Mouse (Mus musculus) brown adipose tissue, adult 24 weeks (tissue): ENCODE measurements at regions not wholly inside any gene's neighbourhood (a gene's known extent, or its start where the extent isn't known, plus 50 kb on each side); places are given as distances from the start of the nearest gene placed in this dataset.
A peak's percentile ranks its signal among the peaks of the same experiment; 100 is the strongest.

Source experiments
- H3K27ac ChIP-seq: fragments of 200-500 bp; replicated peaks from 2 replicates; pipeline ENCODE4 v1.5.1; 2012; ENCODE audit warnings: low read depth, mild to moderate bottlenecking, low read length
- H3K4me1 ChIP-seq: fragments of 200-500 bp; 2 replicates; pipeline ENCODE4 v1.6.1; 2012; ENCODE audit warnings: low read length, mixed read lengths; ENCODE audit not compliant: control insufficient read depth, insufficient read depth, insufficient read length
- H3K4me3 ChIP-seq: fragments of 200-500 bp; 2 replicates; pipeline ENCODE4 v1.5.1; 2012; ENCODE audit warnings: low read depth, mild to moderate bottlenecking, low read length, moderate library complexity; ENCODE audit not compliant: insufficient read depth

- no peak overlapping the region for H3K4me3 ChIP-seq
These were observed 201.4 kb upstream of the Lrig3 start for GRCm38 (mm10) chr10:125764402-125765102.

DNA sequence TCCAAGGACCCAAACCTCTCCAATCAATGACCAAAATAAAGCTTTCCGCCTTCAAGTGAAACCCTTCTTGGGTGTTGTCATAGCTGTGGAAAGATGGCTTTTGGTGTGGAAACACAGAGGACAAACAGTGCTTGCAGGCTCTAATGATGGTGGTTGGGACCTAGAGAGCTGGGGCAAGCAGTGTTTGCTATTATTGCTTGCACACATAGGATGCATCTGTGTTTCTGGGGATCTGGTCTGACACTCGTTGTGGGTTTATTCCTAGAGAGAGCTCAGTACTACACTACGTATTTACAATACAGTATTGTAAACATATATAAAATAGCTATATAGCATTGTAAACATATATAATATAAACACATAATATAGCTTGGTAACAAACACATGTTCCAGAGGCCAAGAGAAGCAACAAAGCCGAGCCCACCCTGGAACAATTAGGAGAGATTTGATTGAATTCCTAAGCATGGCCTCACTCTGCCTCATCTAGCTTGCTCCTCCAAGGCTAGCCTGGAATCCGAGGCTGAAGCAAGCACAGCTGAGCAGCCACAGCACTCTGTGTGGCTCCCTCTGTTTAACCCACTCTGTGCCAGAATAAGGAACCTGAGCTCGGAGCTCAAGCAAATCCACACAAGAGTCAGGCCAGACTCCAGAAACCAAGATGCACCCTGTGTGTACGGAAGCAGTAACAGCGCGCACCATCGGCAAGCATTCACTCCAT lies 200.7 kb upstream of the Lrig3 start:
- Histone ChIP-seq H3K4me3 (no peak overlapping the region), H3K27ac (no peak overlapping the region), H3K4me1 (no peaks in the 10 kb centered on the region)

More at GRCm38 (mm10) chr10:125764402-125765102, 201.4 kb upstream of the Lrig3 start:
- no peak overlapping the region for H3K27ac ChIP-seq
- H3K4me1 ChIP-seq: no peaks in the 10 kb centered on the region

DNA sequence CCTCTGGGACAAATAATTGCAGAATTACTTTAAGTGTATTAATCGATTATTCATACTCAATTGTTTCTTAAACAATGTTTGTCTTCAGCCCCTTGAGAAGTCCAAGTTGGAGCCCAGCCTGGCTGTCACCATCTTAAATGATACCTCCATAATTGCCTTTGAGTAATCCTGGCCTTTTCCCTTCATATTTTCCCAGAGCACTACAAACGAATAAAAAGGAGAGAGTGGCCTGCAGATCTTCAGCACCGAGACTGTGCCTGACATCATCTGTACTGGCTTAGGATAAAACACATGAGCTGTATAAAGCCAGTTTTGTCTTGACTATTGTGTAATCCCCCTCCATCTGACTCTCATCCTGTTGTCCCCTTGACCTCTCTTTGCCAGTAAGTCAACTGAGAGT lies 197.7 kb upstream of the Lrig3 start:
- no peak overlapping the region for H3K4me3 ChIP-seq
- no peak overlapping the region for H3K27ac ChIP-seq
- H3K4me1 ChIP-seq: no peaks in the 10 kb centered on the region

GRCm38 (mm10) chr10:125773541-125773940 lies 192.4 kb upstream of the Lrig3 start:
- Histone ChIP-seq H3K4me3 (no peak overlapping the region), H3K4me1 (no peaks in the 10 kb centered on the region), H3K27ac (no peak overlapping the region)

DNA sequence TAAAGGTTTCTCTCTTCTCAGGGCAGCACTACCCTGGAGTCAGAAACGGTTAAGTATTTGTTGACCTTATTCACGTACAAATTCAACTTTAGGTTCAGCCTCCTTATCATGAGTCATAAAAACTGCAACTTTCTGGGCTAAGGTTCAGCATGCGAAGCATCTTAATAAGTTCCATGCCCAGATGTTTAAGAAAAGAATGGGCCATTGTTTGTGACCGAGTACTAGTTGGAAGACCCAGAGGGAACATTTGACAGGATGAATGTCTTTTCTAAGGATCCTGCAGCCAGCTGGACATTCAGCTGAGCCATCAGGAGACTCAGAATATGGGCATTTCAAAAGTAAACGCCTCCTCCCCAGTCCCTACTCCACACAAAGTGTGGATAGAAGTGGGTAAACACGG lies 183.5 kb upstream of the Lrig3 start:
- H3K27ac ChIP-seq: no peak overlapping the region
- H3K4me1 ChIP-seq: peaks cover 4% of the 10 kb centered on the region
- H3K4me3 ChIP-seq: no peak overlapping the region

- Histone ChIP-seq H3K4me3 (no peak overlapping the region), H3K4me1 (peaks cover 4% of the 10 kb centered on the region), H3K27ac (no peak overlapping the region)
These were observed 181.1 kb upstream of the Lrig3 start for GRCm38 (mm10) chr10:125784896-125785295.

DNA sequence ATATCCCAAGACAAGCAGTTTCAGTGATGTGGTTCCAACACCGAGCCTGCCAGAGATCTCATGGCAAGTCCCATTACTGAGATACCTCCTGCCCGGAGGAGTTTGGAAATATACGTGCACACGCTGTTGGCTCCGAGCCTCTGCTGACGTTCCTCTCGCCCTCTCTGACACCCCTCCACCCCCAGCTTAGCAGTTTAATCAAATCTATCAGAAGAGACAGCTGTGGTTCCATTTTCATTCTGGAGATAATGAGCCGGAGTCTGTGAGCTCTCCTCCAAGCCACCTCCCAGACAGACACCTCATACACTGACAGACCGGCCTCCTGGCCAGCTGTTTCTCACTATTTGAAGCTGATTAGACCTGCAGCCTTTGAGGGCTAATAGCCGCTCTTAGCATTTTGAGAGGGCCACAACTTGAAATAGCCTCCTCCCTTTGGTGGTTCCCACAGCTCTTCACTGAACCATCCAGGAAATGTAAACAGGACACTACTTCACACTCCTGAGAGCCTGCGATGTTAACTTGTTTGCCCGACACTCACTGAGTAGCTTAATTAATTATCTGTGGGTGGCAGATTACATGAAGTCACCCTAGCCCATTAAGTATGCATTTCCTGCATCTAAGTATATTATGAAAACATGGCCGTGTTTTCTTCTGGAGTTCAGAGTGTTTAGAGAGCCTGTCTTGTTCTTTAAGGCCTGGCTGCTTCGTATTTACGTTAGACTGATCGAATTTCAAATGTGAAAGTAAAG lies 180.3 kb upstream of the Lrig3 start:
- Histone ChIP-seq H3K4me1 (peaks cover 4% of the 10 kb centered on the region), H3K4me3 (0 out of 2 replicates have a peak overlapping the region, but pooled peaks have one; percentile 20), H3K27ac (no peak overlapping the region)

GRCm38 (mm10) chr10:125786197-125786879 lies 179.6 kb upstream of the Lrig3 start:
- Histone ChIP-seq H3K27ac (no peak overlapping the region), H3K4me3 (no peak overlapping the region; the same call in 1 of the 2 replicates)

GRCm38 (mm10) chr10:125786880-125787337 lies 179.1 kb upstream of the Lrig3 start:
- Histone ChIP-seq H3K4me1 (peaks cover 4% of the 10 kb centered on the region), H3K27ac (no peak overlapping the region), H3K4me3 (no peak overlapping the region)

More at GRCm38 (mm10) chr10:125786197-125786879, 179.6 kb upstream of the Lrig3 start:
- peaks cover 4% of the 10 kb centered on the region for H3K4me1 ChIP-seq

DNA sequence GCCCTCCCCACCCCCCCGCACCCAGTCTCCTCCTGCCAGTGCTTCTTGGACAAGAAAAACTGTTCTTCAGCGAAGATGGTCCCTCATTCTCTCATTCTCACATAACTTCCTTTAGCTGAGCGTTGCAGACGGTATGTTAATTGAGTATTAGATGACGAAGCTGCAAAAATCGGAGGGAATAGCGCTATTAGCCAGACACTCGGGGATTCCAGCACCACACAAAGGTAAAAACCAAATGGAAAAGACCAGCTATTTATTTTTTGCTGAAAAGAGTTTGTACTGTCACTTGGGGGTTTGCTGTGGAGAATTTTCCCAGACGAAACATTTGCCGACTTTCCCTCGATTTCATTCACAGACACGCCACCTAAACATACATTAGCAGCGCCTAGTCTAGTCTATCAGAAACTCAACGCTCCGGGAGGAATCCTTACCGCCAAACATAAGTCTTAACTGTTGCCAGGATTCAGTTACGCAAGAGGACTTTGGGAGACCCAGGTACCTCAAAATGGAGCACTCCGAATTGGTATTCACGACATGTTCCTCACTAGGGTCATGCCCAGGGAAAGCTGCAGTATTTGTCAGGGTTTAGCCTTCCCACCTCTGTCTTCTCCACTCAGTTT lies 178.4 kb upstream of the Lrig3 start:
- Histone ChIP-seq H3K4me1 (peaks cover 4% of the 10 kb centered on the region), H3K27ac (no peak overlapping the region), H3K4me3 (no peak overlapping the region)

- peaks cover 4% of the 10 kb centered on the region for H3K4me1 ChIP-seq
- no peak overlapping the region for H3K4me3 ChIP-seq
- no peak overlapping the region for H3K27ac ChIP-seq
These were observed 177.7 kb upstream of the Lrig3 start for GRCm38 (mm10) chr10:125788262-125788661.

- Histone ChIP-seq H3K4me3 (no peak overlapping the region), H3K27ac (no peak overlapping the region), H3K4me1 (peaks cover 4% of the 10 kb centered on the region)
These were observed 175.0 kb upstream of the Lrig3 start for GRCm38 (mm10) chr10:125790924-125791323.

DNA sequence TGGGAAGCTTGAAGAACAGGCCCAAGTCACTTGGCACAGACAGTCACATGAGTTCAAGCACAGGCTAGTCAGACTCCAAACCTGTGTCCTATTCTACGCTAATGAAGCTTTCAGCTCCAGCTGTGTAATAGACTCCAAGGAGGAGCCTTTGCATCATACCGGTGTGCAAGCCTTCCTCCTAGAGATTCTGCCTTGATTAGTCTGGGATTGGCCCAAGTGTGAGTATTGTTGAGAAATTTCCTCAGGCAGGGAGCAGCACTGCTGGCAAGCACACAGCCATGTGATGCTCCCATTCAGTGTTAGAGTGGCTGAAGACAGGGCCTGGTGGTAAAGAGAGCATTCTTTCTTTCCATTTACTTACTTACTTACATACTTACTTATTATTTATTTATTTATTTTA lies 171.5 kb upstream of the Lrig3 start:
- Histone ChIP-seq H3K27ac (no peak overlapping the region), H3K4me3 (no peak overlapping the region), H3K4me1 (no peaks in the 10 kb centered on the region)

DNA sequence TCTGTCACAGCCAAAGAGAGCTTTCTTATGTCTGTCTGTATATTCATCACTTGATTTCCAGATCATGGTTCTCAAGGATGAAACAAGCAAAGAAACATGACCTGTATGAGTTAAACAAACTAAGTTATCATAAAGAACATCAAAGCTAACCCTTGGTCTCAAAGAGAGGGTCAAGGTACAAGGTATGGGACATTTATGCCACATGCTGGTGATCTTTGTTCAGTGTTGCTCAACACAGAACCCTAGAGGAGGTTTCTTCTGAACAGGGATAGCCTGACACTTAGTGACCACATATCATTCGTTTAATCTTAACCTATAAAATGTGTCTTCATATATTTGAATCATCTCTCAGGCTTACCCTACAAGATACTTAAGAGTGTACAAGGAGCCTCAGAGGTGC lies 170.6 kb upstream of the Lrig3 start:
- no peak overlapping the region for H3K4me3 ChIP-seq
- no peak overlapping the region for H3K27ac ChIP-seq
- H3K4me1 ChIP-seq: no peaks in the 10 kb centered on the region
